Mouse (Mus musculus): ENCODE data around the gene Wdr63. TPM values are rescaled to one million over a fixed set of nuclear protein-coding genes. Genes with fewer than 3 reads are reported as not detected.

The Wdr63 gene
- total and polyA plus RNA-seq, 3 experiments = not detected

GRCm38 (mm10) chr3:146117997-146118457 is 10.1 kb upstream of the Wdr63 start:
- Histone ChIP-seq H3K36me3 (ENCODE audit: control insufficient read depth in 1 of 2, insufficient read depth in 2 of 2, low read length in 2 of 2) (no peaks in the 10 kb centered on the region), H3K9ac (ENCODE audit: control insufficient read depth, low read depth, low read length, poor library complexity, severe bottlenecking) (no peak overlapping the region), H3K4me1 (ENCODE audit: control insufficient read depth in 1 of 2, insufficient read depth in 2 of 2, low read length in 2 of 2) (no peaks in the 10 kb centered on the region; a peak in 1 of 4 replicates), H3K79me2 (ENCODE audit: control insufficient read depth, insufficient read depth, low read length, poor library complexity) (no peaks in the 10 kb centered on the region), H3K4me3 (ENCODE audit: control insufficient read depth in 1 of 2, insufficient read depth in 1 of 2, low read depth in 2 of 2, low read length in 2 of 2) (no peak overlapping the region), H3K27ac (ENCODE audit: control insufficient read depth, low read depth, low read length) (no peak overlapping the region), H3K9me3 (replicated peaks; ENCODE audit: insufficient read depth, low read length) (no peaks in the 10 kb centered on the region), H3K27me3 (ENCODE audit: control insufficient read depth in 1 of 2, insufficient read depth in 2 of 2, low read length in 2 of 2) (no peaks in the 10 kb centered on the region)
- DNase-seq (ENCODE audit: low read depth, low spot score) = peak; percentile 67
- TF ChIP-seq MYB (IDR thresholded peaks at IDR 0.05; ENCODE audit: low read depth, low read length) (no peak), USF1 (IDR thresholded peaks at IDR 0.05; ENCODE audit: low read depth, low read length) (no peak)

GRCm38 (mm10) chr3:146117258-146117996 is 9.5 kb upstream of the Wdr63 start, which contains the start of gene Mcoln3:
Gene Mcoln3 (plus strand): TSS chr3:146117450.
- H3K79me2 ChIP-seq (ENCODE audit: control insufficient read depth, insufficient read depth, low read length, poor library complexity) = no peaks in the 10 kb centered on the region
- TF ChIP-seq TCF12 (IDR thresholded peaks at IDR 0.05; ENCODE audit: low read depth, low read length) = no peak
- no peak for TF ChIP-seq JUND (IDR thresholded peaks at IDR 0.05; ENCODE audit: low read depth, low read length)
- no peak for TF ChIP-seq ZKSCAN1 (IDR thresholded peaks at IDR 0.05; ENCODE audit: low read depth, low read length)
- no peak for DNase-seq (ENCODE audit: low read depth, low spot score)
- no peaks in the 10 kb centered on the region; a peak in 1 of 4 replicates for H3K4me1 ChIP-seq (ENCODE audit: control insufficient read depth in 1 of 2, insufficient read depth in 2 of 2, low read length in 2 of 2)
- no peaks in the 10 kb centered on the region for H3K36me3 ChIP-seq (ENCODE audit: control insufficient read depth in 1 of 2, insufficient read depth in 2 of 2, low read length in 2 of 2)
- no peak within 1 kb of the TSS for H3K4me3 ChIP-seq (ENCODE audit: control insufficient read depth in 1 of 2, insufficient read depth in 1 of 2, low read depth in 2 of 2, low read length in 2 of 2)
- H3K9ac ChIP-seq (ENCODE audit: control insufficient read depth, low read depth, low read length, poor library complexity, severe bottlenecking) = no peak within 1 kb of the TSS
- no peaks in the 10 kb centered on the region for H3K27me3 ChIP-seq (ENCODE audit: control insufficient read depth in 1 of 2, insufficient read depth in 2 of 2, low read length in 2 of 2)
- H3K9me3 ChIP-seq (replicated peaks; ENCODE audit: insufficient read depth, low read length) = no peaks in the 10 kb centered on the region
- no peak within 1 kb of the TSS for H3K27ac ChIP-seq (ENCODE audit: control insufficient read depth, low read depth, low read length)

GRCm38 (mm10) chr3:146110916-146111315 is 3.0 kb upstream of the Wdr63 start:
- Histone ChIP-seq H3K4me1 (ENCODE audit: control insufficient read depth in 1 of 2, insufficient read depth in 2 of 2, low read length in 2 of 2) (no peaks in the 10 kb centered on the region), H3K36me3 (ENCODE audit: control insufficient read depth in 1 of 2, insufficient read depth in 2 of 2, low read length in 2 of 2) (peaks cover 0 to 2% of the 10 kb centered on the region in 2 experiments; a peak in 1 of 4 replicates), H3K9me3 (replicated peaks; ENCODE audit: insufficient read depth, low read length) (no peaks in the 10 kb centered on the region), H3K4me3 (ENCODE audit: control insufficient read depth in 1 of 2, insufficient read depth in 1 of 2, low read depth in 2 of 2, low read length in 2 of 2) (no peak overlapping the region), H3K79me2 (ENCODE audit: control insufficient read depth, insufficient read depth, low read length, poor library complexity) (no peaks in the 10 kb centered on the region), H3K27ac (ENCODE audit: control insufficient read depth, low read depth, low read length) (no peak overlapping the region), H3K9ac (ENCODE audit: control insufficient read depth, low read depth, low read length, poor library complexity, severe bottlenecking) (no peak overlapping the region), H3K27me3 (ENCODE audit: control insufficient read depth in 1 of 2, insufficient read depth in 2 of 2, low read length in 2 of 2) (no peaks in the 10 kb centered on the region)
- TF ChIP-seq JUND (IDR thresholded peaks at IDR 0.05; ENCODE audit: low read depth, low read length) (no peak), NELFE (IDR thresholded peaks at IDR 0.05; ENCODE audit: low read depth, low read length) (no peak)
- no peak for DNase-seq (ENCODE audit: low read depth, low spot score)

GRCm38 (mm10) chr3:146110358-146110757 is 2.4 kb upstream of the Wdr63 start:
- Histone ChIP-seq H3K4me3 (ENCODE audit: control insufficient read depth in 1 of 2, insufficient read depth in 1 of 2, low read depth in 2 of 2, low read length in 2 of 2) (no peak overlapping the region), H3K79me2 (ENCODE audit: control insufficient read depth, insufficient read depth, low read length, poor library complexity) (no peaks in the 10 kb centered on the region), H3K36me3 (ENCODE audit: control insufficient read depth in 1 of 2, insufficient read depth in 2 of 2, low read length in 2 of 2) (peaks cover 0 to 2% of the 10 kb centered on the region in 2 experiments; a peak in 1 of 4 replicates), H3K9me3 (replicated peaks; ENCODE audit: insufficient read depth, low read length) (no peaks in the 10 kb centered on the region), H3K9ac (ENCODE audit: control insufficient read depth, low read depth, low read length, poor library complexity, severe bottlenecking) (no peak overlapping the region), H3K4me1 (ENCODE audit: control insufficient read depth in 1 of 2, insufficient read depth in 2 of 2, low read length in 2 of 2) (no peaks in the 10 kb centered on the region), H3K27me3 (ENCODE audit: control insufficient read depth in 1 of 2, insufficient read depth in 2 of 2, low read length in 2 of 2) (no peaks in the 10 kb centered on the region), H3K27ac (ENCODE audit: control insufficient read depth, low read depth, low read length) (no peak overlapping the region)
- DNase-seq (ENCODE audit: low read depth, low spot score) = peak; percentile 73
- TF ChIP-seq ETS1 (IDR thresholded peaks at IDR 0.05; ENCODE audit: low read depth, low read length) (peak; percentile 91), SIN3A (IDR thresholded peaks at IDR 0.05; ENCODE audit: low read length) (0 out of 2 replicates have a peak, but pooled peaks have one; percentile 34), E2F4 (IDR thresholded peaks at IDR 0.05; ENCODE audit: borderline replicate concordance, low read depth, low read length) (no peak), EP300 (IDR thresholded peaks at IDR 0.05; ENCODE audit: low read depth in 1 of 2, low read length in 2 of 2) (peak; percentile 48 to 67; a peak in 3 of 4 replicates), MYC (IDR thresholded peaks at IDR 0.05; ENCODE audit: low read depth, low read length) (0 out of 2 replicates have a peak, but pooled peaks have one; percentile 40), GATA1 (IDR thresholded peaks at IDR 0.05; ENCODE audit: low read depth, low read length) (no peak), ZNF384 (IDR thresholded peaks at IDR 0.05; ENCODE audit: low read depth, low read length) (peak; percentile 96), RCOR1 (IDR thresholded peaks at IDR 0.05; ENCODE audit: low read depth, low read length) (peak; percentile 90), MEF2A (IDR thresholded peaks at IDR 0.05; ENCODE audit: extremely low read depth, insufficient replicate concordance, low read depth, low read length, poor library complexity, severe bottlenecking) (no peak), NRF1 (IDR thresholded peaks at IDR 0.05; ENCODE audit: insufficient read depth, low read depth, low read length, poor library complexity, severe bottlenecking) (no peak), ZC3H11A (IDR thresholded peaks at IDR 0.05; ENCODE audit: low read depth, low read length) (no peak), TCF12 (IDR thresholded peaks at IDR 0.05; ENCODE audit: low read depth, low read length) (peak; percentile 27; the same call in 1 of the 2 replicates), ZMIZ1 (IDR thresholded peaks at IDR 0.05; ENCODE audit: low read depth, low read length) (no peak)

All from MEL (cell line).